Mouse (Mus musculus): Measurements from ENCODE around the gene Gpr142. TPM values are rescaled to one million over a fixed set of nuclear protein-coding genes. Genes with fewer than 3 reads are reported as not detected.

Gpr142 gene
- polyA plus RNA-seq, 1 experiment = 0.07 TPM

GRCm38 (mm10) chr11:114853174-114853838 is 54.6 kb downstream of the Gpr142 start:
- no peak for TF ChIP-seq MAX (IDR thresholded peaks at IDR 0.05; ENCODE audit: low read depth)
- TF ChIP-seq TCF12 (IDR thresholded peaks at IDR 0.05; ENCODE audit: insufficient read depth, poor library complexity, severe bottlenecking) = no peak
- no peak for TF ChIP-seq CEBPB (IDR thresholded peaks at IDR 0.05; ENCODE audit: insufficient read depth, poor library complexity, severe bottlenecking)
- TF ChIP-seq REST (IDR thresholded peaks at IDR 0.05; ENCODE audit: insufficient read depth, insufficient read length) = no peak
- TF ChIP-seq POLR2AphosphoS2 (IDR thresholded peaks at IDR 0.05; ENCODE audit: insufficient read length, low read depth) = no peak
- TF ChIP-seq SRF (IDR thresholded peaks at IDR 0.05; ENCODE audit: control insufficient read depth, insufficient read length, low read depth) = no peak
- TF ChIP-seq TCF3 (IDR thresholded peaks at IDR 0.05; ENCODE audit: insufficient read length, low read depth) = no peak
- TF ChIP-seq MYOD1 (IDR thresholded peaks at IDR 0.05; ENCODE audit: control insufficient read depth in 1 of 3, insufficient read length in 2 of 3, low read depth in 2 of 3) = no peak
- TF ChIP-seq E2F4 (IDR thresholded peaks at IDR 0.05; ENCODE audit: insufficient read depth) = no peak
- no peak for TF ChIP-seq MYOG (IDR thresholded peaks at IDR 0.05; ENCODE audit: control insufficient read depth in 1 of 3, insufficient read depth in 1 of 3, insufficient read length in 2 of 3, low read depth in 2 of 3)
- no peak for TF ChIP-seq USF1 (IDR thresholded peaks at IDR 0.05; ENCODE audit: low read depth)
- TF ChIP-seq POLR2A (IDR thresholded peaks at IDR 0.05; ENCODE audit: insufficient read length, low read depth) = no peak
- peaks cover 9% of the 10 kb centered on the region for H3K79me2 ChIP-seq (ENCODE audit: control insufficient read depth, insufficient read depth)
- no peaks in the 10 kb centered on the region for H3K36me3 ChIP-seq (ENCODE audit: control insufficient read depth, insufficient read depth)
- peak overlapping the region; percentile 57 for H3K4me3 ChIP-seq
- peaks cover 5% of the 10 kb centered on the region for H3K27me3 ChIP-seq (ENCODE audit: control insufficient read depth, insufficient read depth, insufficient read length)
- H3K4me2 ChIP-seq (ENCODE audit: low read depth) = peak overlapping the region; percentile 95
- no peak overlapping the region for H3ac ChIP-seq (ENCODE audit: control insufficient read depth, insufficient read length)

- H3K36me3 ChIP-seq (ENCODE audit: control insufficient read depth, insufficient read depth) = no peaks in the 10 kb centered on the region
- H3ac ChIP-seq (ENCODE audit: control insufficient read depth, insufficient read length) = no peak overlapping the region
- peaks cover 9% of the 10 kb centered on the region for H3K79me2 ChIP-seq (ENCODE audit: control insufficient read depth, insufficient read depth)
- H3K4me2 ChIP-seq (ENCODE audit: low read depth) = peak overlapping the region; percentile 95
- peaks cover 5% of the 10 kb centered on the region for H3K27me3 ChIP-seq (ENCODE audit: control insufficient read depth, insufficient read depth, insufficient read length)
- peak overlapping the region; percentile 57 for H3K4me3 ChIP-seq
- TF ChIP-seq POLR2AphosphoS2 (IDR thresholded peaks at IDR 0.05; ENCODE audit: insufficient read length, low read depth) (no peak), TCF12 (IDR thresholded peaks at IDR 0.05; ENCODE audit: insufficient read depth, poor library complexity, severe bottlenecking) (no peak), E2F4 (IDR thresholded peaks at IDR 0.05; ENCODE audit: insufficient read depth) (no peak), REST (IDR thresholded peaks at IDR 0.05; ENCODE audit: insufficient read depth, insufficient read length) (no peak), POLR2A (IDR thresholded peaks at IDR 0.05; ENCODE audit: insufficient read length, low read depth) (no peak), TCF3 (IDR thresholded peaks at IDR 0.05; ENCODE audit: insufficient read length, low read depth) (no peak), USF1 (IDR thresholded peaks at IDR 0.05; ENCODE audit: low read depth) (no peak), MYOG (IDR thresholded peaks at IDR 0.05; ENCODE audit: control insufficient read depth in 1 of 3, insufficient read depth in 1 of 3, insufficient read length in 2 of 3, low read depth in 2 of 3) (no peak), MYOD1 (IDR thresholded peaks at IDR 0.05; ENCODE audit: control insufficient read depth in 1 of 3, insufficient read length in 2 of 3, low read depth in 2 of 3) (no peak), MAX (IDR thresholded peaks at IDR 0.05; ENCODE audit: low read depth) (no peak), CEBPB (IDR thresholded peaks at IDR 0.05; ENCODE audit: insufficient read depth, poor library complexity, severe bottlenecking) (no peak), SRF (IDR thresholded peaks at IDR 0.05; ENCODE audit: control insufficient read depth, insufficient read length, low read depth) (no peak)
Measured at GRCm38 (mm10) chr11:114854581-114854980, 55.9 kb downstream of the Gpr142 start.

GRCm38 (mm10) chr11:114856125-114856524 is 57.4 kb downstream of the Gpr142 start:
- H3K79me2 ChIP-seq (ENCODE audit: control insufficient read depth, insufficient read depth) = peaks cover 9% of the 10 kb centered on the region
- TF ChIP-seq MYOG (IDR thresholded peaks at IDR 0.05; ENCODE audit: control insufficient read depth in 1 of 3, insufficient read depth in 1 of 3, insufficient read length in 2 of 3, low read depth in 2 of 3) (no peak), MAX (IDR thresholded peaks at IDR 0.05; ENCODE audit: low read depth) (no peak), USF1 (IDR thresholded peaks at IDR 0.05; ENCODE audit: low read depth) (no peak), E2F4 (IDR thresholded peaks at IDR 0.05; ENCODE audit: insufficient read depth) (no peak), POLR2A (IDR thresholded peaks at IDR 0.05; ENCODE audit: insufficient read length, low read depth) (no peak), TCF3 (IDR thresholded peaks at IDR 0.05; ENCODE audit: insufficient read length, low read depth) (no peak), CEBPB (IDR thresholded peaks at IDR 0.05; ENCODE audit: insufficient read depth, poor library complexity, severe bottlenecking) (no peak), POLR2AphosphoS2 (IDR thresholded peaks at IDR 0.05; ENCODE audit: insufficient read length, low read depth) (no peak), REST (IDR thresholded peaks at IDR 0.05; ENCODE audit: insufficient read depth, insufficient read length) (no peak), SRF (IDR thresholded peaks at IDR 0.05; ENCODE audit: control insufficient read depth, insufficient read length, low read depth) (no peak), TCF12 (IDR thresholded peaks at IDR 0.05; ENCODE audit: insufficient read depth, poor library complexity, severe bottlenecking) (no peak), MYOD1 (IDR thresholded peaks at IDR 0.05; ENCODE audit: control insufficient read depth in 1 of 3, insufficient read length in 2 of 3, low read depth in 2 of 3) (no peak)
- peaks cover 5% of the 10 kb centered on the region for H3K27me3 ChIP-seq (ENCODE audit: control insufficient read depth, insufficient read depth, insufficient read length)
- no peak overlapping the region for H3K4me3 ChIP-seq
- H3K36me3 ChIP-seq (ENCODE audit: control insufficient read depth, insufficient read depth) = no peaks in the 10 kb centered on the region
- no peak overlapping the region for H3ac ChIP-seq (ENCODE audit: control insufficient read depth, insufficient read length)
- no peak overlapping the region for H3K4me2 ChIP-seq (ENCODE audit: low read depth)

Other genes starting within 250 kb of the Gpr142 start
- gene Rpl38, start 130.4 kb upstream of the Gpr142 start, polyA plus RNA-seq (2012; fragmentation: generic; extraction: Trizol) = 3,783 TPM
- gene Ttyh2, start 123.5 kb upstream of the Gpr142 start, polyA plus RNA-seq (2012; fragmentation: generic; extraction: Trizol) = 40.6 TPM
- 1.00 TPM for gene Dnaic2, start 71.5 kb upstream of the Gpr142 start, polyA plus RNA-seq (2012; fragmentation: generic; extraction: Trizol)
- gene Kif19a, start 33.5 kb upstream of the Gpr142 start, polyA plus RNA-seq (2012; fragmentation: generic; extraction: Trizol) = 5.4 TPM
- gene Btbd17, start 3.0 kb upstream of the Gpr142 start, polyA plus RNA-seq (2012; fragmentation: generic; extraction: Trizol) = 34.0 TPM
- gene Gprc5c, start 52.2 kb downstream of the Gpr142 start, polyA plus RNA-seq (2012; fragmentation: generic; extraction: Trizol) = 172 TPM
- 0.40 TPM for gene Cd300a, start 91.1 kb downstream of the Gpr142 start, polyA plus RNA-seq (2012; fragmentation: generic; extraction: Trizol)
- gene Cd300lb, start 135.5 kb downstream of the Gpr142 start, polyA plus RNA-seq (2012; fragmentation: generic; extraction: Trizol) = 0.11 TPM
- not detected for gene Cd300c, start 170.2 kb downstream of the Gpr142 start, polyA plus RNA-seq (2012; fragmentation: generic; extraction: Trizol)
- gene Cd300ld, start 191.0 kb downstream of the Gpr142 start, polyA plus RNA-seq (2012; fragmentation: generic; extraction: Trizol) = not detected
- gene Cd300c2, start 203.0 kb downstream of the Gpr142 start, polyA plus RNA-seq (2012; fragmentation: generic; extraction: Trizol) = not detected
- not detected for gene Cd300ld2, start 217.3 kb downstream of the Gpr142 start, polyA plus RNA-seq (2012; fragmentation: generic; extraction: Trizol)
- gene Cd300ld4, start 228.1 kb downstream of the Gpr142 start, polyA plus RNA-seq (2012; fragmentation: generic; extraction: Trizol) = not detected
- gene Cd300ld5, start 238.8 kb downstream of the Gpr142 start, polyA plus RNA-seq (2012; fragmentation: generic; extraction: Trizol) = 0.16 TPM
- gene Cd300ld3, start 249.5 kb downstream of the Gpr142 start, polyA plus RNA-seq (2012; fragmentation: generic; extraction: Trizol) = not detected

Measured in myocyte (in vitro differentiated cells).